Mouse (Mus musculus): Measurements from ENCODE around the gene Capn15. TPM values are rescaled to one million over a fixed set of nuclear protein-coding genes. Genes with fewer than 3 reads are reported as not detected.
A peak's percentile ranks its signal among the peaks of the same experiment; 100 is the strongest.

Gene Capn15
- polyA plus RNA-seq, 1 experiment from 2014 or later, result 11.4 TPM

DNA sequence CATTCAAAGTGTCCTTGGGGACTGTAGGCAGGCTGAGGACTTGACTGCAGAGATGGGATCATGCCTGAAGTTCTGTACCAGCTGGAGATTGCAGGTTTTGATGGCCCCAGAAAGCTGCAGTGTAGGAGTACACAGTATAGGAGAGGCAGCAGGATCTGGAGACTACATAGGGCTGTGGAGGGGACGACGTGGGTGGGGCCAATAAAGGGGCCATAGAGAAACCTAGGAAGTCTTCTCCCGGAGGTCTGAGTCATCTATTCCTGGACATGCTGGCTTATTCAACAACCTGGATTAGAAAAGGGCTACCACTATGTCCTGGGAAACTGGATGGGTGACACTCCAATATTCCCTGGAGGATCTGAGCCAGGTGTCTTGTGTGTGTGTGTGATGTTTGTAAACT is 29.9 kb downstream of the Capn15 start:
- Histone ChIP-seq H3K4me1 (replicated peaks) (peaks cover 41% of the 10 kb centered on the region), H3K27me3 (peaks cover 39% of the 10 kb centered on the region), H3K4me2 (no peak overlapping the region), H3K27ac (replicated peaks) (no peak overlapping the region), H3K9me3 (replicated peaks) (no peaks in the 10 kb centered on the region), H3K4me3 (replicated peaks) (no peak overlapping the region), H3K36me3 (replicated peaks) (peaks cover 29% of the 10 kb centered on the region), H3K9ac (no peak overlapping the region)
- 59% methylated on average over 3 of the region's 3 CpGs for WGBS (ENCODE audit: insufficient replicate concordance)
- no peak for ATAC-seq (ENCODE audit: insufficient read depth)

DNA sequence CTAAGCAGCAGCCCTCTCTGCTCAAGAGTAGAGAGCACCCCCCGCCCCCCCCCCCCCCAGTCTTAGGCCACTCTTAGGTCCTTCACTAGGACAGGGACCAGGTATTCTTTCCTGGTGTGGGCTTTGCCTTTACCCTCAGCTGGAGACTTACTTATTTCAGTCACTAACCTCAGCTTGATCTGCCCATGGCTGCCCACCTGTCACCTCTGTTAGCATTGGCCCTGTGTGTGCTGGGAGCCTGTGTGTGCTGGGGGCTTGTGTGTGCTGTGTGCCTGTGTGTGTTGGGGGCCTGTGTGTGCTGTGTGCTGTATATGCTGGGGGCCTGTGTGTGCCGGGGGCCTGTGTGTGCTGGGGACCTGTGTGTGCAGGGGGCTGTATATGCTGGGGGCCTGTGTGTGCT is 30.9 kb downstream of the Capn15 start:
- Histone ChIP-seq H3K4me3 (replicated peaks) (no peak overlapping the region), H3K36me3 (replicated peaks) (peaks cover 19% of the 10 kb centered on the region), H3K9ac (no peak overlapping the region), H3K4me2 (no peak overlapping the region), H3K9me3 (replicated peaks) (no peaks in the 10 kb centered on the region), H3K27ac (replicated peaks) (no peak overlapping the region), H3K27me3 (peaks cover 50% of the 10 kb centered on the region), H3K4me1 (replicated peaks) (peaks cover 40% of the 10 kb centered on the region)
- ATAC-seq (ENCODE audit: insufficient read depth), result no peak
- WGBS (ENCODE audit: insufficient replicate concordance), result 71% methylated on average over 2 of the region's 2 CpGs

DNA sequence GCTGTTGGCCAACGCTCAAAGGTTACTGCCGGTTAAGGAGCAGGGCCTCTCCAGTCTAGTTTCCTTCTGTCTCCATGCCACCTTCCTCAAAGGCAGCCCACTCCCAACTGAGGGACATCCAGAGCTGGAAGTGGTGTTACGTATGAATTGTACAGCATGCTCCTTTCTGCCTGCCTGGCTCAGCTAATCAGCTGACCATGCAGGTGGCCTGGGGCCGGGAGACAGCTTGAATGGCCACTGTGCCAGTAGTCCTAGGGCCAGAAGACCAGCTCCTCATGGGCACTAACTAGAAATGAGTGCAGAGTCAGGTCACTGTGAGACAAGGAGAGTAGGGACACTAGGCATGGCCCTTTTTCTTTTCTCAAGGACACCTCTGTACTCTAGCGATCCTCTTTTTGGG is 32.4 kb downstream of the Capn15 start:
- Histone ChIP-seq H3K27me3 (peaks cover 59% of the 10 kb centered on the region), H3K4me2 (no peak overlapping the region), H3K9ac (no peak overlapping the region), H3K4me3 (replicated peaks) (no peak overlapping the region), H3K36me3 (replicated peaks) (peaks cover 4% of the 10 kb centered on the region; the same call in 1 of the 2 replicates), H3K27ac (replicated peaks) (no peak overlapping the region), H3K9me3 (replicated peaks) (no peaks in the 10 kb centered on the region), H3K4me1 (replicated peaks) (peaks cover 39% of the 10 kb centered on the region)
- ATAC-seq (ENCODE audit: insufficient read depth), result no peak
- WGBS (ENCODE audit: insufficient replicate concordance), result 75% methylated on average over 5 of the region's 5 CpGs

DNA sequence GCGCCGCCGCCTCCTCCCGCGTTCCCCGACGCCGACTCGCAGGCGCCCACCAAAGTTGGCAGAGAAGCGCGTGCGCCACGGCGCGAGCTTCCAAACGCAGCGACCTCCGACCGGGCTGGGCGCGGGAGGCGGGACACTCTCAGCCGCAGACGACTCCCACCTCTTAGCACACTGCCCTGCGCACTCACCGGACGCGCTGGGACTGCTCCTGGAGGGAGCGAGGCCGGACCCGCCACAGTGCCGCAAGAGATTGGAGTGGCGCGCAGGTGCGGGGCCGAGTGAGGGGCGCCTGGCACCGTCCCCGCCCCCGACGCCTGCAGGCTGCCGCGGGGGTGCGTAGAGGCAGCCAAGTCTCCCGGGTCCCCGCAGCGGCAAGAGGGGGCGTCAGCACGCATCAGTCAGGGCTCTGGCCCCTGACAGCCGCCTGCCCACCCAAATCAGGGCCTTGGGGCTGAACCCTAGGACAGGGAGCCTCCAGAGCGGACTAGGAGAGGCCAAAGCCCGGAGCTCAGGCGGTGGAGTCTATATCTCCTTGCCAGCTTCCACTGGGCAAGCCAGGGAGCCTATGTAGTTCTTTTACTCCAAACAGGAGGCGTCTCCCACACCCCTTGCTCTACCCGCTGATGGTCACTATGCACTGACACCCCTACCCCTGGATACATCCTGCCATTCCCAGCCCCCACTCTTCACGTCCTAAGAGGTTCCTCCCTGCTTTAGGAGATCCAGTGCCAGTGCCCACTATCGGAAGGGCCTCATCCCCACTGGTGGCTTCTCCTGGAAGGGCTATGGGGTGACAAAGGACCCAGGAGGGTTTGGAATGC is 33.6 kb downstream of the Capn15 start, which contains the start of gene A930017K11Rik:
Gene A930017K11Rik, minus strand, starts transcription at position 763 of the 821 bp plus-strand sequence.
- H3K9me3 ChIP-seq (replicated peaks), result no peaks in the 10 kb centered on the region
- no peak for ATAC-seq (ENCODE audit: insufficient read depth)
- peak within 1 kb of the TSS; percentile 49 for H3K4me3 ChIP-seq (replicated peaks)
- 2% methylated on average over 58 of the region's 58 CpGs for WGBS (ENCODE audit: insufficient replicate concordance)
- peaks cover 50% of the 10 kb centered on the region for H3K4me1 ChIP-seq (replicated peaks)
- peaks cover 59% of the 10 kb centered on the region for H3K27me3 ChIP-seq
- no peak within 1 kb of the TSS for H3K27ac ChIP-seq (replicated peaks)
- peak within 1 kb of the TSS; percentile 74 for H3K4me2 ChIP-seq
- H3K9ac ChIP-seq, result peak within 1 kb of the TSS; percentile 25; the same call in 1 of the 2 replicates
- no peaks in the 10 kb centered on the region for H3K36me3 ChIP-seq (replicated peaks)

DNA sequence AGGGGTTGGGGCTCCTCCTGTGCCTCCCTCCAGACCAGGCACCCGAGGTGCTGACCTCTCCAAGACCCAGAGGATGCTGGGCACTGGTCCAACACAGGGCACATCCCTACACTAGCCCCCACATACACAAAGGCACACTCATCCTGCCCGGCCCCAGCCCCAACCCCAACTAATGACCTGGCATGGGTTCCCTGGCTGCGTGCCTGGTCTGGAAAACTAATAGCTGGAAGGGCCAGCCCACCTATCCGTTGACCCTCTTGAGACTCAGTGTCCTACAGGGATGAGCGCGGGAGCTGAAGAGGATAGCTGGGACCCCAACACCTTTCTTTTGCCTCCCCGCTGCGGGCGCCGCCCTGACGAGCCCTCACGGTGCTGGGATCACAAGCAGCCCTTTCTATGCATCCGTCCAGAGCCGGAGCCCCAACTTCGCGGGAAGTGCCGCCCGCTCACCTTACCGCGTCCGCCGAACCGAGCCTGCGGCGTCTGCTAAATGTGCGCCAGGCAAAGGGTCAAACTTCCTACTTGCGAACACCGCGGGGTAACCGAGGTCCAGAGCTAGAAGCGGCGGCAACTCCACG is 34.3 kb downstream of the Capn15 start:
- 2% methylated on average over 33 of the region's 33 CpGs for WGBS (ENCODE audit: insufficient replicate concordance)
- Histone ChIP-seq H3K9me3 (replicated peaks) (no peaks in the 10 kb centered on the region), H3K9ac (peak overlapping the region; percentile 25; the same call in 1 of the 2 replicates), H3K27me3 (peaks cover 59% of the 10 kb centered on the region), H3K36me3 (replicated peaks) (no peaks in the 10 kb centered on the region), H3K4me3 (replicated peaks) (peak overlapping the region; percentile 49), H3K27ac (replicated peaks) (no peak overlapping the region), H3K4me1 (replicated peaks) (peaks cover 56% of the 10 kb centered on the region), H3K4me2 (peak overlapping the region; percentile 74)
- ATAC-seq (ENCODE audit: insufficient read depth), result no peak

DNA sequence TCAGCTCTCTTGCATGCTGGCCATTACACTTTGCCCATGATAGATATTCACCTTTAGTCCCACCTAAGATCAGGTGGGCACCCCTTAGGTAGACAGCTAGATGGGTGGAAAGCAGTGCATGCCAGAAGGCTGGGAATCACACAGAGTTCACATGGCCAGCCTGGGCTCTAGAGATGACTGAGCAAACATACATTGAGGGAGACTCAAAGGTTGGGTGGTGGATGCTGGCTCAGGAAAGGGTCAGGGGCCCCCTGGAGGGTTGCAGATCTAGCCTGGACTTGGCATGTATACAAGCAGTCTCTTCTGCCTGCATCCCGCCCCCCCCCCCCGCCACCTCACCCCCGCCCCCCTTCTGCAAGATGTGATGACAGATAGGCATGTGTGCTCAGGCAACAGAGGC is 34.9 kb downstream of the Capn15 start:
- peak overlapping the region; percentile 74 for H3K4me2 ChIP-seq
- no peaks in the 10 kb centered on the region for H3K9me3 ChIP-seq (replicated peaks)
- H3K4me3 ChIP-seq (replicated peaks), result peak overlapping the region; percentile 49; the same call in 1 of the 2 replicates
- no peaks in the 10 kb centered on the region for H3K36me3 ChIP-seq (replicated peaks)
- H3K4me1 ChIP-seq (replicated peaks), result peaks cover 57% of the 10 kb centered on the region
- no peak overlapping the region for H3K27ac ChIP-seq (replicated peaks)
- no peak for ATAC-seq (ENCODE audit: insufficient read depth)
- H3K27me3 ChIP-seq, result peaks cover 59% of the 10 kb centered on the region
- 0% methylated on average over 3 of the region's 3 CpGs for WGBS (ENCODE audit: insufficient replicate concordance)
- no peak overlapping the region for H3K9ac ChIP-seq

DNA sequence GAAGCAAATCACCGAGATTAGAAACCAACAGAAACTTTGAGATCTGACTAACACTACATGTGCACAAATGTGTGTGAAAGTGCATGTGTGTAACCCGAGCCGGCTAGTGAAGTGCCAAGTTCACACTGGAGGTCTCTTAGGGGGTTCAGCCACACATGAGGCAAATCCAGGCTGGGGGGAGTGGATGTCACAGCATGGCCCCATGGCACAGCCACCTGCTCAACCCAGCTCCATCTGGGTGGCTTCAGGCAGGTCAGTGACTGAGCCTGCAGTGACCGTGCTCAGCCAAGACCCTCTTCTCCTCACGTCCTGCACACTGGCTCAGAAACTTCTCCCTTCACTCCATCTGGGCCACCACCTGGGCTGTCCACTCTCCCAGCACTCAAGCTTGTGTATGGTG is 35.6 kb downstream of the Capn15 start:
- Histone ChIP-seq H3K27me3 (peaks cover 59% of the 10 kb centered on the region), H3K4me2 (no peak overlapping the region), H3K9ac (no peak overlapping the region), H3K4me1 (replicated peaks) (peaks cover 64% of the 10 kb centered on the region), H3K4me3 (replicated peaks) (no peak overlapping the region), H3K9me3 (replicated peaks) (no peaks in the 10 kb centered on the region), H3K27ac (replicated peaks) (no peak overlapping the region), H3K36me3 (replicated peaks) (no peaks in the 10 kb centered on the region)
- 75% methylated on average over 5 of the region's 5 CpGs for WGBS (ENCODE audit: insufficient replicate concordance)
- no peak for ATAC-seq (ENCODE audit: insufficient read depth)

DNA sequence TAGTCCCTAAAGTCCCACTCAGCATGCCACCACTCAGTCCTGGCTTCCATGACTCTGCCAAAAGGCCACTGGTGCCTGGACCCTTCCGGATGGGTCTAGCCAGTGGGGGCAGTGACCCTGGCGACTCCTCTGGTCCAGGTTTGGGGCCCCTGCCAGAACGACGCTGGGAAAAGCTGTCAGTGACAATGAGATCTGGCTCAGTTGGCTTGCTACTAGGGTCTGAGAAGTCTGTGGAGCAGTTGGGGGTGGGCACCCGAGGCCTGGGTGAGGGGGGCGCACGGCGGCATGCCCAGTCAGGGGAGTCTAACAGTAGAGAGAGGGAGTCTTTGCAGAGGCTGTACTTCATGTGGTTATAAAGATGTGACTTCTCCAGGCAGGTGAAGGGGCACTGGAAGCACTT is 37.5 kb downstream of the Capn15 start:
- no peaks in the 10 kb centered on the region for H3K9me3 ChIP-seq (replicated peaks)
- 73% methylated on average over 8 of the region's 8 CpGs for WGBS (ENCODE audit: insufficient replicate concordance)
- H3K36me3 ChIP-seq (replicated peaks), result no peaks in the 10 kb centered on the region
- no peak for ATAC-seq (ENCODE audit: insufficient read depth)
- H3K27ac ChIP-seq (replicated peaks), result peak overlapping the region; percentile 99
- no peak overlapping the region for H3K4me3 ChIP-seq (replicated peaks)
- H3K4me1 ChIP-seq (replicated peaks), result peaks cover 83% of the 10 kb centered on the region
- peak overlapping the region; percentile 79; the same call in 1 of the 2 replicates for H3K4me2 ChIP-seq
- peaks cover 43% of the 10 kb centered on the region for H3K27me3 ChIP-seq
- peak overlapping the region; percentile 69 for H3K9ac ChIP-seq

DNA sequence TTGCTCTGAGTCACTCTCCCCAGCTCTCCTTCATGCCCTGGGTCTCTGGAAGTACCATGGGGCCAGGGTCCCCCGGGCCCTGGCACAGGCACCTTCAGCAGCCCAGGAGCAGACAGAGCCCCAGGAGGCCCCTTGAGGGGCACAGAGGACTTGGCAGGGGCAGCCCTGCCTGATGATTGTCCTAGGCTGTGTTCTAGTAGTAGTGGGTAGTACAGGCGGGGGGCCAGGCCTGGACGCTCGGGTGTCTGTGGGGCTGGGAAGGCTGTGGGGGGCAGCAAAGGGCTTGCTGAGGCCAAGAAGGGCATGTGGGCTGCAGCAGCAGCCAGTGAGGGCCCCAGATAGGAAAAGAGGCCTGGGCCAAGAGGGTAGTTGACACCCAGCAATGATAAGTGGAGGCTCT is 38.0 kb downstream of the Capn15 start:
- peaks cover 39% of the 10 kb centered on the region for H3K27me3 ChIP-seq
- no peaks in the 10 kb centered on the region for H3K9me3 ChIP-seq (replicated peaks)
- WGBS (ENCODE audit: insufficient replicate concordance), result 44% methylated on average over 4 of the region's 4 CpGs
- peaks cover 84% of the 10 kb centered on the region for H3K4me1 ChIP-seq (replicated peaks)
- no peak overlapping the region for H3K4me3 ChIP-seq (replicated peaks)
- peak overlapping the region; percentile 99 for H3K27ac ChIP-seq (replicated peaks)
- ATAC-seq (ENCODE audit: insufficient read depth), result no peak
- peak overlapping the region; percentile 79 for H3K4me2 ChIP-seq
- peak overlapping the region; percentile 69 for H3K9ac ChIP-seq
- no peaks in the 10 kb centered on the region for H3K36me3 ChIP-seq (replicated peaks)

DNA sequence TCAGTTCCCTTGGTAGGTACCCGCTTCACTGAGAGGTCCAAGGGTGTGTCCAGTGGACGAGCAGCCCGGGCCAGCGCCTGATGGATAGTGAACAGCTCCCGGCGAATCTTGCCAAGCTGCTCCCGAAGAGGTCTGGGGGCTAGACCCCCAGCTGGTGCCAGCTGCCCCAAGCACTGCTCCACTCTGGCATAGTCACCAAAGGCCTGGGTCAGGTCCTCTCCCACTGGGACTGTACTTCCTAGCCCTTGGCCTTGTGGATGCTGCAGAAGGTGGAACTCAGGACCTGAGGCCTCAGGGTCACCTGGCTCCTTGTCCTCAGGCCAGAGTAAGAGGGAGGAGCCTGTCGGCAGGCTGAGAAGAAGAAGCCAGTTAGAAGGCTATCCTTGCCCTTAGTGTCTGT is 38.7 kb downstream of the Capn15 start:
- H3K9me3 ChIP-seq (replicated peaks), result no peaks in the 10 kb centered on the region
- H3K4me2 ChIP-seq, result peak overlapping the region; percentile 79
- peak overlapping the region; percentile 21; the same call in 1 of the 2 replicates for H3K4me3 ChIP-seq (replicated peaks)
- peaks cover 78% of the 10 kb centered on the region for H3K4me1 ChIP-seq (replicated peaks)
- H3K27me3 ChIP-seq, result peaks cover 32% of the 10 kb centered on the region
- peak overlapping the region; percentile 69 for H3K9ac ChIP-seq
- ATAC-seq (ENCODE audit: insufficient read depth), result no peak
- peak overlapping the region; percentile 99 for H3K27ac ChIP-seq (replicated peaks)
- WGBS (ENCODE audit: insufficient replicate concordance), result 73% methylated on average over 8 of the region's 8 CpGs
- H3K36me3 ChIP-seq (replicated peaks), result no peaks in the 10 kb centered on the region

DNA sequence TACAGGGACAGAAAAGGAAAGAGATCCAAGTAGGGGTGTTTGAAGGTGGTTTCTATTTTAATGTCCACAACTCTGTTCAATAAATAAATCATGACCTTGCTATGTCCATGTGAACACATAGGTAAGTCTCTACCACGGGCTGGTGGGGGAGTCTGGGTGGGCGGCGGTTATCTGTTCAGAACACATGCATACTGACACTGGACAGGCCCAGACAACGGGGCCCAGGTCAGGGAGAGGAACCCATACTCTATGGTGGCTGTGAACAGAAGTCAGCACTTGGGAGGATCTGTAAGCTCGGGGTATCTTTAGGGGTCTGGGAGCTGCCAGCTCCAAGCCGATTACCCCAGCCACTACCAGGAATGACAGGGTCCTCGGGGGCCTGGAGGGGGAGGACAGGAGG is 39.2 kb downstream of the Capn15 start:
- ATAC-seq (ENCODE audit: insufficient read depth), result peak; percentile 16; the same call in 1 of the 2 replicates
- H3K4me3 ChIP-seq (replicated peaks), result peak overlapping the region; percentile 21
- peak overlapping the region; percentile 79 for H3K4me2 ChIP-seq
- no peaks in the 10 kb centered on the region for H3K36me3 ChIP-seq (replicated peaks)
- H3K9me3 ChIP-seq (replicated peaks), result no peaks in the 10 kb centered on the region
- peak overlapping the region; percentile 69 for H3K9ac ChIP-seq
- WGBS (ENCODE audit: insufficient replicate concordance), result 40% methylated on average over 7 of the region's 7 CpGs
- H3K27me3 ChIP-seq, result peaks cover 26% of the 10 kb centered on the region
- peak overlapping the region; percentile 99 for H3K27ac ChIP-seq (replicated peaks)
- H3K4me1 ChIP-seq (replicated peaks), result peaks cover 72% of the 10 kb centered on the region
